Mouse (Mus musculus) liver, embryonic 14.5 days (tissue): Measurements from ENCODE around the gene Dpf1.

Source experiments
- CTCF ChIP-seq: IDR thresholded peaks from 2 replicates; pipeline ENCODE4 v1.5.1; 2016; ENCODE audit warnings: antibody characterized with exemption, low read depth, control low read depth
- EP300 ChIP-seq: IDR thresholded peaks from 2 replicates; pipeline ENCODE4 v1.6.1; 2016; ENCODE audit warnings: antibody characterized with exemption, low read depth

DNA sequence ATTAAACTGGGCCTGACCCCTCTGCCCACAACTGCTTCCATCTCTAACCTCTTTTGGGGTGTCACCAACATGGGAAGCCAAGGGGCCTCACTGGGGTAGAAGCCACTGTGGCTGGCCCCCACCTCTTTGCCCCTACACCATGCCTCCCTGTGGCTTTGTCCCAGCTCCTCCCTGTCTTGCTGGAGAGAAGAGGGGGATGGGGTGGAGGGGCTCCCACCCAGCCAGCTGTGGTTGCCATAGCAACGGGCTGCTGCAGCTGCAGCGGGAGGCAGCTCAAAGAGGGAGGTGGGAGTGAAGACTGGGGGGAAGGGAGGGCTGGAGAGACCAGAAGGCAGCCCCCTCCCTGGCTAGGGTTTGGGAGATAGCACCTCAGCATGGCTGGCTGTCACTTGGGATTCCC, 13.8 kb downstream of the Dpf1 start:
- no peak for TF ChIP-seq CTCF
- no peak for TF ChIP-seq EP300
